Mouse (Mus musculus): ENCODE measurements around the gene Pphln1. TPM values are rescaled to one million over a fixed set of nuclear protein-coding genes. Genes with fewer than 3 reads are reported as not detected.

Gene Pphln1
- polyA plus RNA-seq, 1 experiment, result 28.2 TPM

DNA sequence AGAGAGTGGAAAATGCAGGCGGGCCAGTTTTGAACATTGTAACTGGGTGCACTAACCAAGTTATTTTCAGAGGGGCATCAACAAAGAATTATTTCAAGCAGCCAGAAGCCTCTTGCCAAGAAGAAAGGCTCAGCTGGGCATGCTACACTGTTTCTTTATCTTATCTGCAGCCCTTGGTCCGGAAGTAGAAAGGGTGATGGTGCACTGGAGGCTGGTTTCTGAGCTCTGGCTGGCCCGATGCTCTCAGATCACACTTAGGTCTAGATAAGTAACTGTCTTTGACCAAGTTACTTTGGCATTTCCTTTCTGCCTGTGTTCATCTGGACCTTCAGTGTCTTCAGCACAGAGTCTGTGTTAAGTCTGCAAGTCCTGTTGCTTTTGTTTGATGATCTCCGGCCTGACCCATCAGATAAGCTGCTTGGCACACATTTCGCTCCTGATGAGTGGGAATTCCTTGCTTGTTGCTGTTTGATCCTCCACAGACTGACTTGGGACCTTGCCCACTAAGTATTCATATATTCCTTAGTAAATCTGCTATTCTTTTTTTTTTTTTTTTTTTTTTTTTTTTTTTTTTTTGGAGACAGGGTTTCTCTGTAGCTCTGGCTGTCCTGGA lies 127.3 kb downstream of the Pphln1 start:
- Histone ChIP-seq H3K4me3 (ENCODE audit: insufficient read depth, poor library complexity, severe bottlenecking) (no peak overlapping the region), H3ac (ENCODE audit: control insufficient read depth, insufficient read length, low read depth) (no peak overlapping the region), H3K79me2 (ENCODE audit: control insufficient read depth, insufficient read depth) (no peaks in the 10 kb centered on the region), H3K79me3 (ENCODE audit: low read depth) (no peaks in the 10 kb centered on the region), H3K36me3 (ENCODE audit: control insufficient read depth, insufficient read depth) (no peaks in the 10 kb centered on the region), H3K27me3 (ENCODE audit: control insufficient read depth, insufficient read depth, insufficient read length) (no peaks in the 10 kb centered on the region)
- TF ChIP-seq MYOG (IDR thresholded peaks at IDR 0.05; ENCODE audit: control insufficient read depth, extremely low read depth, insufficient read length) (no peak), CEBPB (IDR thresholded peaks at IDR 0.05; ENCODE audit: low read depth) (no peak), CTCF (IDR thresholded peaks at IDR 0.05; ENCODE audit: control insufficient read depth, insufficient read depth, insufficient read length) (no peak), FOSL1 (IDR thresholded peaks at IDR 0.05; ENCODE audit: insufficient read depth, low read length, poor library complexity, severe bottlenecking) (no peak)

GRCm38 (mm10) chr15:93529831-93530702 lies 131.9 kb downstream of the Pphln1 start:
- Histone ChIP-seq H3K79me2 (ENCODE audit: control insufficient read depth, insufficient read depth) (no peaks in the 10 kb centered on the region), H3K36me3 (ENCODE audit: control insufficient read depth, insufficient read depth) (no peaks in the 10 kb centered on the region), H3K79me3 (ENCODE audit: low read depth) (no peaks in the 10 kb centered on the region), H3ac (ENCODE audit: control insufficient read depth, insufficient read length, low read depth) (no peak overlapping the region), H3K27me3 (ENCODE audit: control insufficient read depth, insufficient read depth, insufficient read length) (no peaks in the 10 kb centered on the region), H3K4me3 (ENCODE audit: insufficient read depth, poor library complexity, severe bottlenecking) (no peak overlapping the region)
- TF ChIP-seq MAX (IDR thresholded peaks at IDR 0.05), result no peak

GRCm38 (mm10) chr15:93530703-93531032 lies 132.5 kb downstream of the Pphln1 start:
- TF ChIP-seq MYOD1 (IDR thresholded peaks at IDR 0.05; ENCODE audit: control insufficient read depth, insufficient read length, low read depth), result no peak
- TF ChIP-seq USF1 (IDR thresholded peaks at IDR 0.05; ENCODE audit: low read depth), result no peak
- TF ChIP-seq MYOG (IDR thresholded peaks at IDR 0.05; ENCODE audit: control insufficient read depth, extremely low read depth, insufficient read length), result no peak
- no peak for TF ChIP-seq CEBPB (IDR thresholded peaks at IDR 0.05; ENCODE audit: low read depth)
- no peak for TF ChIP-seq MAX (IDR thresholded peaks at IDR 0.05)
- no peak for TF ChIP-seq CTCF (IDR thresholded peaks at IDR 0.05; ENCODE audit: control insufficient read depth, insufficient read depth, insufficient read length)
- TF ChIP-seq FOSL1 (IDR thresholded peaks at IDR 0.05; ENCODE audit: insufficient read depth, low read length, poor library complexity, severe bottlenecking), result no peak
- Histone ChIP-seq H3K79me3 (ENCODE audit: low read depth) (no peaks in the 10 kb centered on the region), H3K36me3 (ENCODE audit: control insufficient read depth, insufficient read depth) (no peaks in the 10 kb centered on the region)

GRCm38 (mm10) chr15:93536191-93536590 lies 138.0 kb downstream of the Pphln1 start:
- H3K4me3 ChIP-seq (ENCODE audit: insufficient read depth, poor library complexity, severe bottlenecking), result no peak overlapping the region
- no peaks in the 10 kb centered on the region for H3K79me2 ChIP-seq (ENCODE audit: control insufficient read depth, insufficient read depth)
- no peak for TF ChIP-seq MAX (IDR thresholded peaks at IDR 0.05)
- no peak for TF ChIP-seq CTCF (IDR thresholded peaks at IDR 0.05; ENCODE audit: control insufficient read depth, insufficient read depth, insufficient read length)
- no peak for TF ChIP-seq USF1 (IDR thresholded peaks at IDR 0.05; ENCODE audit: low read depth)
- no peak for TF ChIP-seq CEBPB (IDR thresholded peaks at IDR 0.05; ENCODE audit: low read depth)
- TF ChIP-seq MYOG (IDR thresholded peaks at IDR 0.05; ENCODE audit: control insufficient read depth, extremely low read depth, insufficient read length), result no peak
- no peak for TF ChIP-seq FOSL1 (IDR thresholded peaks at IDR 0.05; ENCODE audit: insufficient read depth, low read length, poor library complexity, severe bottlenecking)
- TF ChIP-seq MYOD1 (IDR thresholded peaks at IDR 0.05; ENCODE audit: control insufficient read depth, insufficient read length, low read depth), result no peak
- H3K36me3 ChIP-seq (ENCODE audit: control insufficient read depth, insufficient read depth), result no peaks in the 10 kb centered on the region
- H3ac ChIP-seq (ENCODE audit: control insufficient read depth, insufficient read length, low read depth), result no peak overlapping the region
- H3K79me3 ChIP-seq (ENCODE audit: low read depth), result no peaks in the 10 kb centered on the region
- no peaks in the 10 kb centered on the region for H3K27me3 ChIP-seq (ENCODE audit: control insufficient read depth, insufficient read depth, insufficient read length)

More at GRCm38 (mm10) chr15:93530703-93531032, 132.5 kb downstream of the Pphln1 start:
- Histone ChIP-seq H3K79me2 (ENCODE audit: control insufficient read depth, insufficient read depth) (no peaks in the 10 kb centered on the region), H3ac (ENCODE audit: control insufficient read depth, insufficient read length, low read depth) (no peak overlapping the region), H3K27me3 (ENCODE audit: control insufficient read depth, insufficient read depth, insufficient read length) (no peaks in the 10 kb centered on the region), H3K4me3 (ENCODE audit: insufficient read depth, poor library complexity, severe bottlenecking) (no peak overlapping the region)

DNA sequence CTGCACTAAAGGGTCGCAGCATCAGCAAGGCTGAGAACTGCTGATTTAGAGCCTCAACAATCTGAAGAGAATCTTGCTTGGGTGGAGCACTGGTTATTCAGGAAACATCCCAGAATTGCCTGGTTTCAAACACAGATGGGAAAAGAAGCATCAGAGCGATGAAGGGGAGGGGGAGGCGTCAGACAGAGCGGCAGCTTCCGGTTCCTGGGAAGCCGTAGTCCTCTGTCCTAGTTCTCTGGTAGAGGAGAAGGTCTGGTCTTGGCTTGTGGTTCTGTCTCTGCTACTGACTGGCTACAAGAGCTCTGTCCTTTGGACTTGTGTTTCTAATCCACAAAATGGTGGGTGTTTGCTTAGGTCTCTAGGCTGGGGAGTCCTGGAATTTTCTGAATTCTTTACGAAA lies 139.6 kb downstream of the Pphln1 start:
- H3ac ChIP-seq (ENCODE audit: control insufficient read depth, insufficient read length, low read depth), result no peak overlapping the region
- no peaks in the 10 kb centered on the region for H3K27me3 ChIP-seq (ENCODE audit: control insufficient read depth, insufficient read depth, insufficient read length)
- H3K79me3 ChIP-seq (ENCODE audit: low read depth), result no peaks in the 10 kb centered on the region
- no peaks in the 10 kb centered on the region for H3K36me3 ChIP-seq (ENCODE audit: control insufficient read depth, insufficient read depth)
- H3K4me3 ChIP-seq (ENCODE audit: insufficient read depth, poor library complexity, severe bottlenecking), result no peak overlapping the region
- no peak for TF ChIP-seq CTCF (IDR thresholded peaks at IDR 0.05; ENCODE audit: control insufficient read depth, insufficient read depth, insufficient read length)
- no peak for TF ChIP-seq MAX (IDR thresholded peaks at IDR 0.05)
- no peak for TF ChIP-seq MYOD1 (IDR thresholded peaks at IDR 0.05; ENCODE audit: control insufficient read depth, insufficient read length, low read depth)
- TF ChIP-seq CEBPB (IDR thresholded peaks at IDR 0.05; ENCODE audit: low read depth), result no peak
- TF ChIP-seq FOSL1 (IDR thresholded peaks at IDR 0.05; ENCODE audit: insufficient read depth, low read length, poor library complexity, severe bottlenecking), result no peak
- TF ChIP-seq USF1 (IDR thresholded peaks at IDR 0.05; ENCODE audit: low read depth), result no peak
- TF ChIP-seq MYOG (IDR thresholded peaks at IDR 0.05; ENCODE audit: control insufficient read depth, extremely low read depth, insufficient read length), result no peak
- H3K79me2 ChIP-seq (ENCODE audit: control insufficient read depth, insufficient read depth), result no peaks in the 10 kb centered on the region

Measured in C2C12 (cell line).